Mouse (Mus musculus): ENCODE results near the gene Cd44.
A peak's percentile ranks its signal among the peaks of the same experiment; 100 is the strongest.

Gene Cd44

GRCm38 (mm10) chr2:102913833-102914545 is 12.5 kb upstream of the Cd44 start:
- peak; percentile 72 for DNase-seq (ENCODE audit: low read depth, low spot score)

DNA sequence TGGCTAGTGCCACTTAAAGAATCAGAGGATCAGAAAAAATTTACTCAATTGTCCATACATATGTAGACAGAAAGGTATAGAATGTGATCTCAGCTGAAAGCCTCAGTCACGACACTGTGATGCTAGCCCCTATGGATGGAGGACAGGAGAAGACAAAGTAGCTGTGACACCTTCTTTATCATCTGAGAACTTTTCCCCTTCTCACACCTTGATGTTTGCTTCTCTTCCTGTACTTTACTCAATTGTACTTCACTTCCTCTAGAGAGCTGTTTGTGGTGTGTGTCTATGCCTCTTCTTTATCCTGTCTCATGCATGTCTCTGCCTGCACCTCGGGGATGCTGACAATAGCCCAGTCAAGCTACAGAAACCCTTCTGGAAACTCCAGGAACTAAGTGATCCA is 11.5 kb upstream of the Cd44 start:
- DNase-seq (ENCODE audit: low read depth, low spot score), result peak; percentile 38

- DNase-seq (ENCODE audit: low read depth, low spot score), result peak; percentile 70
Measured at GRCm38 (mm10) chr2:102912469-102912868, 11.0 kb upstream of the Cd44 start.

DNA sequence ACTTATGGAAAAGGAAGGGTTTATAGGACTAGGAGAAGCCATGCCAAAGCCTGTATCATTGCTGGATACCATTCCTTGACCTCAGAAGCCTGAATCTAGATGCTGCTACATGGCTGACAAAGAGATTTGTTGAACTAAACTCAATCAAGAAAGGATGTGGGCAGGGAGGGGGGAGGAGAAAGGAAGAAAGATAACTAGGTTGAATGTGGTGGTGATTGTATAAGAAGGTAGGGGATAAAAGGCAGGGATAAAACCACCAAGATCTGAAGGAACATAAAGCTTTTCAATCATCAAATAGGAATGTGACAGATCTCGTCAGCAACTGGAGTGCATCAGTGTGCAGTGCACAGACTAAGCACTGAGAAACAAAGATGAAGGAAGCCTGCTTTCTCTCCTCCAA is 7.9 kb upstream of the Cd44 start:
- no peak for DNase-seq (ENCODE audit: low read depth, low spot score)

DNA sequence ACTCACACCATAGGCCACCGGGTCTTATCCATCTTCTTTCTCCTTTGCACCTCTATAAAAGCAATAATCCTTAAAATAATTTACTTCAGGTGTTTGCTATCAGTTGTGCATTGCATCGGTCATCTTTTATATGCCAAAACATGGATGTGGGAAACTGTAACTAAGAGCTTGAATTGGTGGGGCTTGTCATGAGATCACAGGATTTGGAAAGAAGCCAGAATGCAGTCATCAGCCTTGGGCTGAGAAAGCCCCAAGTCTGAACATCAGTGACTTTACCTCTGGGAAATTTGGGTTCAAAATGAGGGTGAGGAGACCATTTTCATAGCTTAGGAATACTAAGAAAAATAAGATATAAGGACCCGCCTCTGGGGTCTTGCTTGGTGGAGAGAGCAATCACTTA is 4.1 kb upstream of the Cd44 start:
- DNase-seq (ENCODE audit: low read depth, low spot score), result no peak

- no peak for DNase-seq (ENCODE audit: low read depth, low spot score)
Measured at GRCm38 (mm10) chr2:102901828-102902223, 361 bp upstream of the Cd44 start.

GRCm38 (mm10) chr2:102900230-102900721 is 1.2 kb downstream of the Cd44 start:
- no peak for DNase-seq (ENCODE audit: low read depth, low spot score)

GRCm38 (mm10) chr2:102899238-102899637 is 2.2 kb downstream of the Cd44 start:
- no peak for DNase-seq (ENCODE audit: low read depth, low spot score)

- DNase-seq (ENCODE audit: low read depth, low spot score), result no peak
Measured at GRCm38 (mm10) chr2:102898585-102898984, 2.9 kb downstream of the Cd44 start.

GRCm38 (mm10) chr2:102896154-102896553 is 5.3 kb downstream of the Cd44 start:
- no peak for DNase-seq (ENCODE audit: low read depth, low spot score)

GRCm38 (mm10) chr2:102895197-102895596 is 6.3 kb downstream of the Cd44 start:
- DNase-seq (ENCODE audit: low read depth, low spot score), result no peak

DNA sequence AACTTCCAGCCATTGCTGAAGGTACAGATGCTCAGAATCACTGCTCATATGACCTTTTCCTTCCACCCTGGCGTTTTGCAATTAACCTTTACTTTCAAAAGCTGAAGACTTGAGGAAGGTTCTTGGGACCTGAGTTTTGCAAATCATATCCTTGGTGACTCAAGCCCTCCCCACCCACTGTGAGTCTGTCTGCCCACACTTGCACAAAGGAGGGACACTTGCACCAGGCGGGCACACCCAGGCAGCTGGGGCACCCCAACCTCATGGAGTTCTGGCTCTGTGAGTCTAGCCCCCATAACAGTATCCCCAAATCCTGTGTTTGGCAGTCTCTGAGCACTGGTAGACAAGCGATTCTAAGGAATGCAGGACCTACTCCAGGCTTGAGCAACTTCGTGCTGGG is 6.7 kb downstream of the Cd44 start:
- DNase-seq (ENCODE audit: low read depth, low spot score), result no peak

DNA sequence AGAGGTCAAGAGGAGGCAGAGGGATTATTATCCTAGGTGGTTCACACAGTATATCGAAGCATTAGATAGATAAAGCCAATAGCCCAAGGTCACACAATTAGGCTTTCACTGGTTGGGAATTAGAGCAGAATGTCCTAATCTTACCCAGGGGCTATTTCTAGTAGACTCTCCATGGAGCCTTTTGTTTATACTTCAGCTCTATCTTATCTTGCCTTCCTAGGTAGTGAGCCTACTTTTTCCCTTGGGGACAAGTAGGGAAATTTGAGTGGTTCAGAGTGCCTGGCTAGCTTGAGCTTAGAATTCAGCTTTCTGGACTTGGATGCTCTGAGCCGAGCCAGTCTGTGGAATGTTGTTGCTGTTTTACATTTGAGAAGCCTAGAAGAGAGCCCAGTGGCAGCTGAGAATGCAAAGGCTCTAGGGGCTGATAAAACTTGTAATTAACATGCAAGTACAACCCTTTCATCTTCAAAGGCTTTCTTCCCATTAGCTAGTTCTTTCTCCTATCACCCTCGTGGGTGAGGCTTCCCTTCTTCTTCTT is 12.7 kb downstream of the Cd44 start:
- DNase-seq (ENCODE audit: low read depth, low spot score), result no peak

GRCm38 (mm10) chr2:102887137-102887536 is 14.3 kb downstream of the Cd44 start:
- DNase-seq (ENCODE audit: low read depth, low spot score), result peak; percentile 60

DNA sequence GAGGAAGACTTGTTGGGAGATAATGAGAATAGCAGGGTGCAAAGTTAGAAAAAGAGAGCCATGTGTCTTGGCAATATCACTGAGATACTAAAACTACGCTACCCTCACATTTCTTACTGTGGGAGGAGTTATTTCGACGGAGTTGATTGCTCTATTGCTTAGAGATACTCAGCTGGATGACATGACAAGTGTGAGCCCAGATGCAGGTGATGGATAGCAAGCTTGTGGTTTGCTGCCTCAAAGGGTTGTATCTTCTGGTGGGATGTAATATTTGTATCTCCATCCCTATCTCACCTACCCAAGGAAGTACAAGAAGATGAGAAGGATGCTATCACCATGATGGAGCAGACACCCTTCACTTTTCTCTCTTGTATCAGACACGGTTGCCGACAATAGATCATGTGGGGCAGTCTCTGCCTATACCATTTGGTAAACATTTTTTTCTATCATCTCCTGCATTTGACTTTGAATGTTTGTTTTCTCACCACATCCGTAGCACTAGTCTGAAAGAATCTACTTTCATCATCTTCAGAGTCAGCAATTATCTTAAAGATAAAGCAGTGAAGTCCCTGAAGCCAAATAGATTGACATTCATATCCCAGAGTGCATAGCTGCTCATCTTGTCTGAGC is 15.0 kb downstream of the Cd44 start:
- DNase-seq (ENCODE audit: low read depth, low spot score), result no peak

- no peak for DNase-seq (ENCODE audit: low read depth, low spot score)
Measured at GRCm38 (mm10) chr2:102882597-102883272, 18.7 kb downstream of the Cd44 start.

DNA sequence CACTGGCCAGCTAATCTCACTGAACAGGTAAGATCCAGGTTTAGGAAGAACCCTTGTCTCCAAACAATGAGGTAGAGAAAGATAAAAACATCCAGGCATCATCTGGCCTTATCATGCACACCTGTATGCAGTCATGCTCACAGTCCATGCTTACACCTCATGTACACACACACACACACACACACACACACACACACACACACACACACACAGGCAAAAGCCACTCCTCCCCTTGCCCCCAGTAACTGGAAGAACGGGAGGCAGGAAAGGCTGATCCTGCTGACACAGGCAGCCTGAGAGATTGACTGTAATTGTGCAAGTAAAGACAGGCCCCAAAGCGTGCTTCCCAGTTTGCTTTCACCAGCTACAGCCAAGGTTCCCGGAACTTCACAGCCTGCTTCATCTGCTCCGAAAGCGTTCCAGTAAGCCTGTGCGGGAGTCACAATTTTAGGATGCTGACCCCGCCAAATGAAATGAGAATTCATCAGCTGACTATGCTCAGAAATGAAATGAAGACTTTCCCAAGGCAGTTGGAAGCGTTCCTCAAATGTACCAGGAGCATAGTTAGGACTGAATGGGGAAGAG is 19.4 kb downstream of the Cd44 start:
- DNase-seq (ENCODE audit: low read depth, low spot score), result no peak

DNA sequence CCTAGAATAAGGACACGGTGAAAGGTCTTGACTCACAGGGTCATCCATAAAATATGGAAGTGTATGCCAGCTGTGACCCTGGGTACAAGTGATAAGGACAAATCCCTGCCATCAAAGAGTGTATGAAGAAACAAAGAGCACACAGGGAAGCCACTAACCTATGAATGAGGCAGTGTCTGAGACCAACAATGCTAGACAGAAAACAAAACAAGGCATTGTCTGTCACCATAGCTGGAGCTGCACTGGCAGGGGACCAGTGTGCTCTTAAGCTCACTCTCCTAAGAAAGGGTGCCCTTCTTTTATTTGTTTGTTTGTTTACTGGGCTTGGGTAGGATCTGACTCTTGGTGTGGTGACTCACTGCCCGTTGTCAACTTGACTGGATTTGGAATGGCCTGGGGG is 23.0 kb downstream of the Cd44 start:
- DNase-seq (ENCODE audit: low read depth, low spot score), result no peak

DNA sequence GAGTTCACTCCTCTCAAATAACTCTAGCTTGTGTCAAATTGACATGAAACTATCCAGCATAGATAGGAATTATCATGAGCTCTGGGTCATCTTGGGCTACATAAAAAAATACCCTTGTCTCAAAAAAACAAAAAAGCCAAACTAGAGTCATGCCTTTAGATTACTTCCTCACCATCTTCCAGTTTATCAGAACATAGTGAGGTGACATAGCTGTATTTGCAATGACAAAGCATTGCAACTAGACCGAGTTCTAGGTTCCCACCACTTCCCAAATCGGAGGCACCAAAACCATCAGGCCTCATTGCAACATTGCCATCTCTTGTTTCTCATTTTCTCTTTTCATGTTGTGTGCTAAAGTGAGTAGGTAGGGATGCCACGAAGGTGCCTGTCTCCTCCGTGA is 24.0 kb downstream of the Cd44 start:
- no peak for DNase-seq (ENCODE audit: low read depth, low spot score)

GRCm38 (mm10) chr2:102876141-102876540 is 25.3 kb downstream of the Cd44 start:
- DNase-seq (ENCODE audit: low read depth, low spot score), result no peak

- no peak for DNase-seq (ENCODE audit: low read depth, low spot score)
Measured at GRCm38 (mm10) chr2:102873848-102874247, 27.6 kb downstream of the Cd44 start.

DNA sequence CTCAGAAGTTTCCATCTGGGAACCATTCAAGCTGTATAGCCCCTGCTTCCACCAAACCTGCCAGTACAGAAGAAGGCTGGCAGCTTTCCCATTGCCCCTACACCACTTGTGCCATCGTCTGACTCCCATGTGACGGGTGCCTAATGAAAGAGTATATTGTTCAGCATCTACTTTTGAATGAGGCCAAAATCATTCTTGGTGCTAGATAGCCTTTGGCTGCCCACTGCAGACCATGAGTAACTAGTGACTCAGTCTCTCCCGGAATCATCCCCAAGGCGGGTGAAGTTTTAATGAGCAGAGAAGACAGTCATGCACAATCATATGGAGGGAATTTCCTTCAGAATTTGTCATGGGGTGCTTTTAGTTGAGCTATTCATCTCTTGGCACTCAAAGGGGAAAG is 28.3 kb downstream of the Cd44 start:
- no peak for DNase-seq (ENCODE audit: low read depth, low spot score)
